Mouse (Mus musculus): ENCODE results near the gene Olfr686. TPM values are rescaled to one million over a fixed set of nuclear protein-coding genes. Genes with fewer than 3 reads are reported as not detected.

The Olfr686 gene
- total RNA-seq (2021), result not detected
- long read RNA-seq, experiment 1, result 0 reads
- long read RNA-seq, experiment 2, result 0 reads

- DNase-seq (ENCODE audit: low spot score in 2 of 2), result no peak
Measured at GRCm38 (mm10) chr7:105207385-105207784, at the start of gene Olfr686. TSS of gene Olfr686 (minus strand) at chr7:105207485.

GRCm38 (mm10) chr7:105256656-105257055, 49.4 kb upstream of the Olfr686 start:
- DNase-seq (ENCODE audit: low spot score in 2 of 2), result no peak

DNA sequence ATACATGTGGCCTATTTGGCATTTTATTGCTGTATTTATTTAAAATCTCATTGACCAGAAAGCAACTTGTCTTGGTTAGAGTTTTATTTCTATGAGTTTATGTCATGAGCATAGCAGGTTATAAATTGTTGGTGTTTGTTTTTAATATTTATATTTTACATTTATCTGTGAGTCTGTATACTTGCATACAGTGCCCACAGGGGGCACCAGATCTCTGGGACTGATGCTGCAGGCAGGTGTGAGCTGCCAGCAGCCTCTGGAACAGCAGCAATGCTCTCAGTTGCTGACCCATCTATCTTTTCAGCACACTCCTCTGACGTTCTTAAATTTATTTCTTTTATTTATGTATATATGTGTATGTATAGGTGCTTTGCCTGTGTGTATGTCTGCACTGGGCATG, 40.9 kb upstream of the Olfr686 start:
- no peak for DNase-seq (ENCODE audit: low spot score in 2 of 2)

- no peak for DNase-seq (ENCODE audit: low spot score in 2 of 2)
Measured at GRCm38 (mm10) chr7:105247671-105248070, 40.4 kb upstream of the Olfr686 start.

GRCm38 (mm10) chr7:105229386-105229785, 22.1 kb upstream of the Olfr686 start:
- no peak for DNase-seq (ENCODE audit: low spot score in 2 of 2)

DNA sequence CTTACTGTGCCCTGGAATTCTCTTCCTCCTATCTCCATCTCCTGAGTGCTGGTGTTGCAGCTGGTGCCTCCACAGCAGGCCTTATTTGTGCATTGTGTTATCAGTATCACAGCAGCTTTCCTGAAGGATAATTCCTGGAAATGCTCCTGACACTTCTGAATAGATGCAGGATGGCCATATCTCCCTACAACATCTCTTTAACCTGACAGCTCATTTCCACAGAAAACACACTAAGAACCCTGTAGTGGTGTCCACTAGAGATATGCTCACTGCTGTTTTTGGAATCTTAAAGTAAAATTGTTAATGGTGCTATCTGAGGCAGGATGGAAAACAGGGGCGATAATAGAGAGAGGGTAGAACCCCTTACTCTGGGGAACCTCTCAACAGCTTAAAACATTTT, 20.9 kb upstream of the Olfr686 start:
- DNase-seq (ENCODE audit: low spot score in 2 of 2), result no peak

DNA sequence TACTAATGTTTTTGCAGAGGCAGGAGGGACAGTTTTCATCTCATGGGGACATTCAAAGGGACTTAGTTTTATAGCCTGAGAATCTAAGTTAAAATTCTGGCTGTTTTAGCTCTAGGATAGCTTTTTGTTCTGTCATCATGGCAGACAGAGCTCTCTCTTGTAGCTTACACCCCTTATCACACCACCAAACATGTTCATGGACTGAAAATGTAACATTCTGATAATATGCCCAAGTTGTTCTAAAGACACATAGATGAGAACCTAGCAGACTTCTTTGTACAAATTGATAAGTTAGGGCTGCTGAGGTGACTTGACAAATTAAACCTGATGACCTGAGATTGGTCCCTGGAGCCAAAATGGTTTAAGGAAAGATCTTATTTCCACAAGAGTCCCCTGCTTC, 19.4 kb upstream of the Olfr686 start:
- no peak for DNase-seq (ENCODE audit: low spot score in 2 of 2)

GRCm38 (mm10) chr7:105226072-105226471, 18.8 kb upstream of the Olfr686 start:
- DNase-seq (ENCODE audit: low spot score in 2 of 2), result no peak

DNA sequence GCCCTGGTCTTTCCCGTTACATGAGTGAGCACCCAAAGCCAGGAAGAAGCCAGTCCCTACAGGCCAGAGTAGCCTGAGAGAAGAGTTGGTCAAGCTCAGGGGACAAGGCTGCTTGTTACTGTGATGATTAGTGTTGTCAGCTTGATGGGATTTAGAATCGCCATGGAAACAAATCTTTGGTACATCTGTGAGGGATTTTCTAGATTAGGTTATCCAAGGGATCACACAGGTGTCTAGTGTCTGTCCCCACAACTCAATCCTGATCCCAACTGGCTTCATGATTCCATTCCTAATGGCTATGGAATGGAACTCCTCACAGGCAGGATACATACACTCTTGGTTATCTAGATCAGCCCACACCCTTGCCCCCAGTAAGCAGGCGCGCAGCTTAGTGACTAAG, 11.0 kb upstream of the Olfr686 start:
- no peak for DNase-seq (ENCODE audit: low spot score in 2 of 2)

DNA sequence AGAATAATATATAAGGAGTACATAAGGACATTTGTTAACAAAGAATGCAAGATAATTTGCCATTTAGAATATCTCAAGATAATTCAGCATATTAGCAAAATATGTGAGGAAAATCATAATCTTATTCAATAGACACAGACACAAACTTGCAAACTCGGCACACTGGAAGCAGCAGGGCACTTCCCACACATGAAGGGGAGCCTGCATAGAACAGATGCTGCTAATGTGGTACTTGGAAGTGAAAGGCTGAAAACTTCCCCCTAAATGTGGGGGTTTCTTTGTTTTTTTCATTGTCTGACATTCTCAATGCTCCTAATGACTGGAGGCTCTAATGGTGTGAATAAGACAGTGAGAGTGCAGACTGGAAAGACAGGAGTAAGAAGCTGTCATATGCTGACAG, 7.5 kb upstream of the Olfr686 start:
- no peak for DNase-seq (ENCODE audit: low spot score in 2 of 2)

DNA sequence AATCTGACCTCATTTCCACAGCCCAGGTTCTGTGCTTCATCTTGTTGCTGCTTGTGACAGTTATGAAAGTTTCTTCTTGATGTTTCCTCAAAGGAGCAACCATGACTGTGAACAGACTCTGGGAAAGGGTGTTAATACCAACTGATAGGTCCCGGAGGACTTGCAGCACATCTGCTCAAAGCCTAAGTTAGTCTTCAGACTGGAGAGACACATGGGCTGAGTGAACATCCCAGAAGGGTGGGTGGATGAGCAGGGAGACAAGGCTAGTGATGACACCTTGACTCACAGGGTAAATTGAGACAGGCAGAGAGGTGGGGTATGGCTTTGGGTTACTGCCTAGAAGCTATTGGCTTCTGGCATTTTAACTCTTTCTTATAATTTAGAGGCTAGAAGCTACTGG, 21.4 kb downstream of the Olfr686 start, which contains the start of gene Olfr685:
TSS of gene Olfr685 (minus strand) at position 101 of the 400 bp plus-strand sequence.
- DNase-seq (ENCODE audit: low spot score in 2 of 2), result no peak

DNA sequence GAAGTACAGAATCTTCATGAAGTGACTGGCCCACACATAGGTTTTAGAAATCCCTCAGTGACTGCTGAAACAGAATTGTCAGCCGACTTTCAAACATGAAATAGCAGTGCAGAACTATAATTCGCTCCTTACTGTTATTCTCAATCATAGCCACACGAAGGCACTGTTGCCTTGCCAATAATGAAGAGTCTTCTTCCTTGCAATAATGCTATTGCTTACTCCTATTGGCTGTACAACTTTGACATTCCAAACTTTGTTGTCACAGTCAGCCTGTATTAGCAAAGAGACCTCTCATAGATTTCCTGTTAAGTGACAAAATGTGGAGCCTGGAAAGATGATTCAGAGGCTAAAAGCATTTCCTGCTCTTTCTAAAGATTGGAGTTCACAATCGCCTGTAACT, 36.5 kb downstream of the Olfr686 start:
- DNase-seq (ENCODE audit: low spot score in 2 of 2), result peak; percentile 12 to 33

GRCm38 (mm10) chr7:105163553-105163952, 43.7 kb downstream of the Olfr686 start, which contains the start of gene Olfr684:
TSS of gene Olfr684 (minus strand) at chr7:105163653.
- DNase-seq (ENCODE audit: low spot score in 2 of 2), result no peak

Other genes with a start within 250 kb of the Olfr686 start
- gene Olfr670, start 244.9 kb downstream of the Olfr686 start, total RNA-seq (2021), result not detected
- gene Olfr671, start 228.4 kb downstream of the Olfr686 start, total RNA-seq (2021), result not detected
- gene Olfr672, start 205.5 kb downstream of the Olfr686 start, total RNA-seq (2021), result not detected
- not detected for gene Olfr675, start 179.0 kb downstream of the Olfr686 start, total RNA-seq (2021)
- gene Olfr676, start 174.8 kb downstream of the Olfr686 start, total RNA-seq (2021), result not detected
- not detected for gene Olfr677, start 156.1 kb downstream of the Olfr686 start, total RNA-seq (2021)
- gene Olfr678, start 143.0 kb downstream of the Olfr686 start, total RNA-seq (2021), result not detected
- not detected for gene Olfr679, start 126.3 kb downstream of the Olfr686 start, total RNA-seq (2021)
- not detected for gene Olfr680-ps1, start 114.7 kb downstream of the Olfr686 start, total RNA-seq (2021)
- gene Olfr681, start 90.6 kb downstream of the Olfr686 start, total RNA-seq (2021), result not detected
- gene Olfr683, start 60.5 kb downstream of the Olfr686 start, total RNA-seq (2021), result not detected
- gene Olfr684, start 43.8 kb downstream of the Olfr686 start, total RNA-seq (2021), result not detected
- gene Olfr685, start 21.5 kb downstream of the Olfr686 start, total RNA-seq (2021), result not detected
- gene Olfr688, start 80.6 kb upstream of the Olfr686 start, total RNA-seq (2021), result not detected
- not detected for gene Olfr689, start 103.7 kb upstream of the Olfr686 start, total RNA-seq (2021)
- gene Olfr690, start 126.6 kb upstream of the Olfr686 start, total RNA-seq (2021), result 1 to 10 TPM in 1 of 2 experiments, under 1 TPM in 1; 0.98 to 1.3 TPM
- under 1 TPM; 0.56 to 0.98 TPM for gene Olfr691, start 134.8 kb upstream of the Olfr686 start, total RNA-seq (2021)
- gene Olfr692, start 160.7 kb upstream of the Olfr686 start, total RNA-seq (2021), result not detected
- not detected for gene Gm5901, start 167.6 kb upstream of the Olfr686 start, total RNA-seq (2021)
- 10 to 100 TPM; 70.5 to 72.2 TPM for gene Fam160a2, start 192.6 kb upstream of the Olfr686 start, total RNA-seq (2021)
- 1 to 10 TPM; 1.1 to 1.2 TPM for gene Cnga4, start 197.1 kb upstream of the Olfr686 start, total RNA-seq (2021)
- gene Cckbr, start 218.2 kb upstream of the Olfr686 start, total RNA-seq (2021), result 10 to 100 TPM; 68.3 to 74.4 TPM